Mouse (Mus musculus) adrenal gland, postnatal 10 days (tissue): ENCODE results near the gene Neurl1a. TPM values are rescaled to one million over a fixed set of nuclear protein-coding genes. Genes with fewer than 3 reads are reported as not detected.
"Not testable (repeated sequence)": the region's sequence is repeated elsewhere in the genome, so short reads cannot be mapped to it uniquely, and the experiment has no call there.

Source experiments
- DNase-seq: peaks from one replicate; pipeline ENCODE4 v3.0.0; 2021; ENCODE audit warnings: mixed read lengths
- long read RNA-seq, 2 experiments: library from polyadenylated mRNA; stranded (forward); transcript quantifications; one replicate each; pipeline ENCODE4 v2.0.0; 2021
- total RNA-seq, 2 experiments: library from RNA; stranded (reverse); gene quantifications; 2 replicates each; pipeline ENCODE4 v1.2.3; 2021

The Neurl1a gene
- 10 to 100 TPM; 13.6 to 19.4 TPM for total RNA-seq
- long read RNA-seq, experiment 1, full-length matches to known transcripts = 5 of 16 reads
- long read RNA-seq, experiment 1, partial matches to known transcripts = 8 of 16 reads
- long read RNA-seq, experiment 1, other reads (novel, unspliced or antisense) = 3 of 16 reads
- long read RNA-seq, experiment 2, full-length matches to known transcripts = 14 of 19 reads
- long read RNA-seq, experiment 2, partial matches to known transcripts = 4 of 19 reads
- long read RNA-seq, experiment 2, other reads (novel, unspliced or antisense) = 1 of 19 reads

DNA sequence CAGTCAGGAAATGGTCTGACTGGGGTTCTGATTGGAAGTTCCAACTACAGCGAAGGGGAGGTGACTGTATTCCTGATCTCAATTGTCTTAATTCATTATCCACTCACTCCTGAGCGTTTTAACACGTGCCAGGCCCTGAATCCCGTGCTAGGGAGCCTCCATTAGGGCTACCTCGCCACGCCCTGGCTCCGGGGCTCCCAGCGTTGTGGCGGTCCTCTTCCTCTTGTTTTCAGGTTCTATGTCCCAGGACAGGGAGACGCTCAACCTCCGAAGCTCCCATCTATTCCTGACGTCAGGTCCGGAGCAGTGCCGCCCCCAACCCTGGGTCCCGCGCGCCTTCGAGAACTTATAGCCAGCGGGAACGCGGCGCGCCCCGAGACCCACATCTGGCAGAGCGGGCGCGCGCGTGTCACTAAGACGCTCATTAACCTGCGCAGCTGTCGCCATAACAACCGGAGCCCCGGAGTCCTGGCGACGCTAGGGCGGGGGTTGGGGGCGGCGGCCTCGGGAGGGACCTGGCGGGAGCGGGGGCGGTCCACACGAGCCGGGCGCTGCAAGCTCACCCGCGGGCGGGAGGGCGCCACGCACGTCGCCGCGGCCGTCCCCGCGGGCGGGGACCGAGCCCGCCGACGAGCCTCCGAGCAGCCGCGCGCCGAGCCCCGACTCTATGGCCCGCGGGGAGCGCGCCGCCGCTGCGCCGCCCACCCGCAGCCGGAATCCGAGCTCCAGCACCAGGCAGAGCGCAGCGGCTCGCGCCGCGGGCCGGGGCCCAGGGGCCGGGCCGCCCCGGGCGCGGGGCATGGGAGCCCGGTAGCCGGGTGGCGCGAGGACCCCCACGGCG is at the start of gene Neurl1a:
Gene Neurl1a (plus strand): TSS at position 390 of the 841 bp plus-strand sequence.
- peak; percentile 75 for DNase-seq

DNA sequence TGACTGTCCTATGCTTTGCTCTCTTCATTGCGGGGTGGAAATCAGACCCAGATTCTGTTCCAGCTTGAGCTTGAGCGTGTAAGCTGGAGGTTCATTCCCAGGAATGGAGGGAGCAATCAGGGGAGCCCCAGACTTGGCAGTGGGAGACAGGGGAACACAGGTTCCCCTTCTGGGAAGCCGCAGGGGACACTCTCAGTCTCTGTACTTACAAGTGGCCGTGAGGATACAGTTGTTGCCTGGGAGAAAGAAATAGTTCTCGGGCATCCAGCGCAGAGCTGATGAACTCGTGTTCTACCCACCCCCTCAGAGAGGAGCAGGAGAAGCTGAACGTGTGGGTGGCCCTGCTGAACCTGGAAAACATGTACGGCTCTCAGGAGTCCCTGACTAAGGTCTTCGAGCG is 49.8 kb upstream of the Neurl1a start:
- DNase-seq = no peak

DNA sequence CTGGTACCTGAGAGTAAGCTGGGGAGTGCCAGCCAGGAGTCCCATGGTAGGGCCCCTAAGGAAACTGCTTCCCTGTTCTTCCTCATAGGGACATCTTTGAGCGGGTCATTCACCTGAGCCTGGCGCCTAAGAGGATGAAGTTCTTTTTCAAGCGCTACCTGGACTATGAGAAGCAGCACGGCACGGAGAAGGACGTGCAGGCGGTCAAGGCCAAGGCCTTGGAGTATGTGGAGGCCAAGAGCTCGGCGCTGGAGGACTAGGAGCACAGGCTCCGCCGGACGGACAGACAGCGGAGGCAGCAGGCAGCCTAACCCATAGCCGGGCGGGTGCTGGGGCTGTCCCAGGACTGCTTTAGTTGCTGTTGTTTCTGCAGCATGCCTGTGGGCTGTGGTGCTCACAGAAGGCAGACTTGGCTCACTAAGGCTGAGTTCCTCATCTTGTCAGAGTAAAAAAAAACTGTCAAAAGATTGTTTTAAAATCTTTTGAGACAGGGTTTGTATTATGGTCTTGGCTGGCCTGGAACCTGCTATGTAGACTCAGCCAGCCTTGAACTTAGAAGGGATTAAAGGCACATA is 48.0 kb upstream of the Neurl1a start:
- DNase-seq = no peak

DNA sequence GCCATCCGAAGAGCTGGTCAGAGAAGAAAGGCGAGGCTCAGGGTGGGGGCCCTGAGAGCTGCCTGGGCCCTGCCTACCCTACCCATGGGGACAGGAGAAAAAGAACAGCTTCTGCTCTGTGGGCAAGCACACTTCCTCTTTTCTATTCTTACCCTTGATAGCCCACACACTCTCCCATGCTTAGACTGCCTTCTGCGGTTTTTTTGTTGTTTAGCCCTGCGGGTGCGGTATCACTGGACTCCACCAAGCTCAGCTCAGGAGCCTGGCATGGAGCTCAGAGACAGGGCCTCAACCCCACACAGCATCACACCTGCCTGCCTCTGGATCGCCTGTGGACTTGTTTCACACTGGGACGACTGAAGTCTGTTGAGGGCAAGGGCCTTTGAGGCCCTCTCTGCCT is 45.5 kb upstream of the Neurl1a start:
- no peak for DNase-seq

DNA sequence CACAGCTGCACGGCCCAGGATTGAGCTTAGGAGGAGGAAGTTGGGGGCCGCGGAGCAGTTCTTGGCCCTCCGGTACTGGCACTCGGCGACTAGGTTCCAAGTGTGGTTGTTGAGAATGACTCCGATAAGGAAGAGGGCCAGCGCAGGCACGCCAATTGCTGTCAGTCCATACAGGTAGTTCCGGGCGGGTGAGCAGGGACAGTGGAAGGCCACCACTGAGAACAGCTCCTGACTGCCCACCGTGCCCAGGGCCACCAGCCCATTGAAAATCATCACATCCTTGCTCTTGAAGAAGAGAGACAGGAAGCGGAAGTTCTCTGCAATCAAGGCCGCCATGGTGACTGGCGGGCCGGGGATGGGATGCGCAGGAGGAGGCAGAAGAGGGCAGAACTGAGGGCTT is 43.1 kb upstream of the Neurl1a start:
- no peak for DNase-seq

DNA sequence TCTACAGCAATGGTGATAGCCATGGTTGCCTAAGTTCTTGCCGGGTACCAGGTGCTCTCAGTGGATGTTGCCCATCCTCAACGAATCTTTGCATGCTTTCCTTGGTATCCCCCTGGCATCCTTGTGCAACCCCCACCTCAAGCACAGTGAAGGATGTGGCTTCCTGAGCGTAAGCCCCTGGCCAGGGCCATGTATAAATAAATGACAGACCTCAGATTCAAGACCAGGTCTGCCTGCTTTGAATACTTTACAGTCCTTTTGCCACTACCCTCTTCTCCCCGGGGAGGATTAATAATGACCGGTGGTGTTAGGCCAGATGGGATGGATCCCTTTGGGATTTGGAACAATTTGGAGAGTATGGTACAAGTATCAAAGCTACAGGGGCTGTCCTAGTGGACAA is 42.5 kb upstream of the Neurl1a start:
- no peak for DNase-seq

DNA sequence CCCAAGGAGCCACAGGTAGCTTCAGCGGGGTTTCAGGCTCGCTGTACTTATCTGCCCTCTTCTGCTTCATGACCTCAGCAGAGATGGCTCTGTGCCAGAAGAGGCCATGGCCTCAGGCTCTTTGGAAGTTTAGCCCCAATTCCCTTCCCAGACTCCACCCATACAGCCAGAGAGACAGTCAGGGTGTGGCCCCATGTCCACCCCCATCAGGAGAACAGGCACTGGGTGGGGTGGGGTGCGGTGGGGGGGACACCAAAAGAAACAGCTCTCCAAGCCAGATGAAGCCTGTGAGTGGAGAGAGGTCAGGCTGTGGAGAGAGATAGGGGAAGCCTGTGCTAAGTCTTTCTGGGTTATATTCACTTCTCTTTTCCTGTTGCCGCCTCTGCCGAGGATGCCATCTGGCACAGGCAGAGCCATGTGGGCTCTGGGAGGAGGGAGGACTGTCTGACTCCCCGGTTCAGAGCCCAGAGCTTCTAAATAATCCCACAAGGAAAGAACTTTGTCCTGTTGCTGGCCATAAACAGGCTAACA is 41.5 kb upstream of the Neurl1a start:
- DNase-seq = peak; percentile 64

DNA sequence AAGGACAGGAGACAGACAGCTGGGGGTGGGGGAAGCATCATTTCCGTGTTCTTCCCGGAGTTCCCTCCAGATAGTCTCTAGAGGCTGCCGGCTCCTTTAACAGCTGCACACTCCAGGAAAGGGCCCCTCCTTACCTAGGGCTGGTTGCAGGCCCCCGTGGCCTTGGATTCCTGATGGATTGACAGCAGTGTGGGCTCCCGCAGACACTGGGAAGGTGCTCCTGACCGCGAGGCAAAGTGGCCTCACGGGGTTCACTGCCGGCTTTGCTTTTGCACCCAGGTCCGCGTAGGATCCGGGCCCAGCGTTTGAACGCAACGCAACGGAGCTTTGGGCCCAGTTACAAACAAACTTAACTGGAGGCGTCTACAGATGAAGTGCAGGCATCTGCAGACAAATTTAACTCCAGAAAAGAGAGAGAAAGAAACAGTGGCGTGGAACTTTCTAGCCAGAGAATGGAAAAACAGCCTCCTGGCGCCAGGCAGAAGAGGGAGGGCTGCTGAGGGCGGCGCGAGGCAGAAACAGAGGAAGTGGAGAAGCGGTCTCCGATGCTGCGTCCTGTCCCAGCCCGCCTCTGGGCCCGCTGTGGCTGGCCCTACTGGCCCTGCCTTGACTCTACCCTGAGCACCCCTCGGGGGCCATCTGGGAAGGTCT is 40.7 kb upstream of the Neurl1a start, which contains the start of gene Calhm2:
Gene Calhm2 (minus strand): TSS at position 524 of the 651 bp plus-strand sequence.
- DNase-seq = peak; percentile 67

DNA sequence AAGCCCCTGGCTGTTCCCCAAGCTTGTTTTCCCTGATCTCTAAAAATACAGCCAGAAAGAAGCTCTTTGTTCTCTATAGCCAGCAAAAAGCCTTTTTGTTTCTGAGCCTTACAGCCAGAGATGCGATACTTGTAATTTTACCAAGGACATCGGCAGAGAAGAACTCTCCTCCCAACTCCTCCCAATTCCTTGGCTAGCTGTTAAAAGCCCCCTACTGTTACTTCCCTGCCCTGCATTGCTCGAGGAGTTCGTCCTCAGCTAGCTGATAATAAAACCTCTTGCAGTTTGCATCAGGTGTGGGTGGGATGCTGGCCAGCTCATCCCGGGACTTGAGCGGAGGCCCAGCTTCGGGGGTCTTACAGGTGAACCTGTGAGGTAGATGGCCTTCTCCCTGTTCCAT is 39.0 kb upstream of the Neurl1a start:
- not testable (repeated sequence) for DNase-seq

DNA sequence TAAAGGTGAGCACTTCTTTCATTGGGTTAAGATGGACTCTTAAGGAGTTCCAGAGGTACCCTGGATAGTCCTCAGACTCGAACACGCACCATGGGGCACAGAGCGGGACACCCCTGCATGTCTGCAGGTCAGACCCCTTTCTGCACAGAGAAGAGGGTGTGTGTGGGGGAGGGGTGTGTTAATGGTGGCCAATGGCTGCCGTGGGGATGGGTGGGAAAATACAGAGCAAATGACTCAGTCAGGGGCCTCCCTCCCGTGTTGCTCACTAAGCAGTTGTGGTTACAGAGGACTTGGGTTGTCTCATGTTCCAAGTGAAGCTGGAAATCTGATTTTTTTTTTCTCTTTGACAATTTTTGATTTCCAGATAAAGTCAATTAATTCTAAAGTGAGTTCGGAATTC is 36.2 kb upstream of the Neurl1a start:
- DNase-seq = no peak

DNA sequence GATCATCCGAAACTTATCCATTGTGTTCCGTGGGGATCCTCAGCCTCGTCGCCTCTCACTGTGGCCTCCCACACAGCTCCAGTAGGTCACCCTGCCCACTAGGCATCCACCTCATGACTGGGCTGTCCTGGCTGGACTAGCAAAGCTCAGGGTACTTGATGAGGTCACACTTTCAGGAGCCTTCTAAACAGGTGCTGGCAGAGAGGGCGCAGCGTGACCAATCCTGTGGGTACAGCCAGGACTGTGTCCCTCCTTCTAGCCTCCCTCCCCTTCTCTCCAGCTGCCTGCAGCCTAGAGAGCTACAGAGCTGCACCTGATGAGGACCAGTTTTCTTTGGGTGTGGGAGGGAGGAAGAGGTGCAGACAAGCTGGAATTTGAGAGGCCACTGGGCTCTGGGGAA is 34.5 kb upstream of the Neurl1a start, which contains the start of gene Calhm1:
Gene Calhm1 (minus strand): TSS at position 101 of the 400 bp plus-strand sequence.
- DNase-seq = no peak

DNA sequence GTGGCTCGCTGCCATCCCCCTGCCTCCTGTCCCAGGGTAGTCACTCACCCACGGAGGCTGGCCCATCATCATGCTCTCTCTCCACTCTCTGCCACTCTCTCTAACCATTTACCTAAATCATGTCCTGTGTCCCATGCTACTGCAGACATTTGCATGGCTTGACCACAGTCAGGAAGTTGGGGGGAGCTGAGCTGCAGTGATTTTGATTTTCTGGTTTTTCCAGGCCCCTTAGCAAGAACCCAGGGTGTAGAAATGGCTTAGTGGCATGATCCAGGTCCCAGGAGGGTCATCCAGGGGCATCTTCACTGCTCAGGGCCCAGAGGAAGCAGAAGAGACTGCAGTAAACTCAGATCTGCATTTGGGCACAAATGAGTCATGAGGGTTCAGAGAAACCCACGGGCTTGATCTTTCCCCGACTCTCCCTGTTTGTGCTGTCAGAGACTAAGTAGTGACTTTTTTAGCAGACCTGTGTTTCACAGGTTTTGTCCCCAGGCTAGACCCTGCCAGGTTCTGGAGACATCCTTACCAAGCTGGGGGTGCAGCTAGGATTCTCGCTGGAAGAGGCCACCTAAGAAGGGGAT is 30.3 kb upstream of the Neurl1a start:
- DNase-seq = no peak

DNA sequence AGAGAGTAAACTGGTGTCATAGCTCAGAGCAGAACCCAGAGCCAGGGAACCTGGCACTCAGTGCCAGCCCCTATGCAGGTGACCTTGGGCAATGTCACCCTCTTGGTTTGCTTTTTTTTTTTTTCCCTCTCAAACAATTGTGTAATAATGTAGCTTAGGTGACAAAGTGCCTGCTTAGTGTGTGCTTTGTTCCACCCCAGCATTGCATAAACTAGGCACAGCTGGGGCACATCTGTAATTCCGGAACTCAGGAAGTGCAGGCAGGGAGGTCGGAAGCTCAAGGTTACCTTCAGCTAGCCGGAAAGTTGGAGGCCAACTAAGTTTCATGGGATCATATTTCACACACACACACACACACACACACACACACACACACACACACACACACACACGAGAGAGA is 28.8 kb upstream of the Neurl1a start:
- DNase-seq = peak; percentile 44

DNA sequence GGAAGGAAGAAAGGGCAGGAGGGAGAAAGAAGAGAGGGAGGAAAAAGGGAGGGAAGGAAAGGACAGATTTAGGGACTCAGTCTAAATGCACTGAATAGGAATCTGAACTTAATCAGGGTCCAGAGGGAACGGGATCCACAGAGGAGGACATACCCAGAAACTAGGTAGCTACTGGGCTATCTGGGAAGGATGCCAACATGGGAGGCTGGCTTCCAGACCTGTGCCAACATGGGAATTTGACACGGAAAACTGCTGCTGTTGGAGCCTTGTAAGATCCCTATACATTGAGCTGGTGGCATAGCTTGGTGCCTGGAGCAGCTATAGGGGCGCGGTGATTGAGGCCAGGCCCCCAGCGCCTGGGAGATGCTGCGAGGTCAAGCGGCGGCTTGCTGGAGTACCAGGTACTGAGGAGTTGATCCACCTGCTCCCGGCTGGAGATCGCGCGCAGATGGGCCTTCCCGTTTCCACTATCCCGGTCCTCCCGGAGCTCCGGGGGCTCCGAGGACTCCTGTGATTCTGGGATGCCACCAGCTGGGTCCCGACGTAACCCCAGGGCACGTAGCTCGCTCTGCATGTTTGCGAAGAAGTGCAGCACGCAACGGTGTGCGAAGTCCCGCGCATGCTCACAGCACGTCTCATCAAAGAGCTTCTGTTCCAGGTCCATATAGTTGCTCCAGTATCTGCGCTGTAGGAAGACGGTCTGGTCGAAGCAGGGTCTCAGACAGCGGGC is 27.1 kb upstream of the Neurl1a start:
- peak; percentile 51 for DNase-seq

DNA sequence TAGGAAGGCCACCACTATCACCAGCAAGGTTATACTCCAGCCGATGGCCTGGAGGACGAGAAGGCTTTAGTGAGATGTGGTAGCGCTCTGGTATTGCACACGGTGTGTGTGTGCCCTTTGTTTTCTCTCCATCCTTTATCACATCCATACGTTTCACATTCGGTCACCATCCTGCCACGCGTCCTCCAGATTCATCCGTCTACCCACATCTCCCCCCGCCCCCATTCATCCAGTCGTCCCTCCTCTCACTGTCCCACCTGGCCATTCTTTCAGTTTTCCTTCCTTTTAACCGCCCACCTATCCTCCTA is 26.6 kb upstream of the Neurl1a start:
- no peak for DNase-seq

DNA sequence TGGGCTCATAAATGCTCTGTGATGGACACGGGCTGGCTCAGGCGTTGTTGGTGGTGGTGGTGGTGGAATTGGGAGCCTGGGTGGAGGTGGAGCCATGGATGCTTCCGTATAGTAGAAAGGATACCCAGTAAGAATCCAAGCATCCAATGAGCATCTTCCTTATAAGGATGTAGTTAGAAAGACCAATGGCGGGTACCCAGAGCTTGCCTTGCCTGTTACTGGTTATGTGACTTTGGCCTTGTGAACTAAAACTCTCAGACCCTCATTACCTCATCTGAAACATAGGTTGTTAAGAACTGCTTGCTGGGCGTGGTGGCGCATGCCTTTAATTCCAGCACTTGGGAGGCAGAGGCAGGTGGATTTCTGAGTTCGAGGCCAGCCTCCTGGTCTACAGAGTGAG is 24.9 kb upstream of the Neurl1a start:
- no peak for DNase-seq

DNA sequence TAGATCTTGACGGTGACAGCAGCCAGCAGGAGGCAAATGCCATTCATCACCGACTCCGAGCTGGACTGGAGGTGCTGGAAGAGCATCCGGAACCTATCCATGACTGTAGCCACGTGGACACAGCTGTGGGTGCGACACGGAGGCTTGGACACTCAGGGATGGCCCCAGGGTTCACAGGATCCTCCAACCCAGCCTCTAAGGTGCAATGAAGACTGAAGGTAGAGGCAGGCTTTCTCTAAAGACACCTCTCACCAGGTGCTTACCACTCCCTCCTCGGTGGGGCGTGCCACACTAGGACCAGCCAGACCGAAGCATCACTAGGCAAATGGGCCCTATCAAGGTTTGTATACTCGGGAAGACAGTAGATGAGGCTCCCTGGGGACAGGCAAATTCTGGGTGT is 21.0 kb upstream of the Neurl1a start, which contains the start of gene Calhm3:
Gene Calhm3 (minus strand): TSS at position 101 of the 400 bp plus-strand sequence.
- DNase-seq = no peak

DNA sequence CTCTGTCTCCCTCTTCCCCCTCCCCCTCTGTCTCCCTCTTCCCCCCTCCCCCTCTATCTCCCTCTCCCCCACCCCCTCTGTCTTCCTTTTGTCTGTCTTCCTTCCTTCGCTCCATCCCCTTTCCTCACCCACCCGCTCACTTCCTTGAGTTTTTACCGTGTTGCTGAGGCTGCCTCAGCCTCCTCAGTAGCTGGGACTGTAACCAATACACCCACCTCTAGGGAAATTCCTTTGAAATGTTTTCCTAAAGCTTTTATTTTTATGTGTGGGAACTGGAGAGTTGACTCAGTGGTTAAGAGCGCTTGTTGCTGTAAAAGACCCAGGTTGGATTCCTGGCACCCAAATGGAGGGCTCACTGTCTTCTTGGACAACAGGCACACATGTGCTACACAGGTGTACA is 17.0 kb upstream of the Neurl1a start:
- DNase-seq = no peak

DNA sequence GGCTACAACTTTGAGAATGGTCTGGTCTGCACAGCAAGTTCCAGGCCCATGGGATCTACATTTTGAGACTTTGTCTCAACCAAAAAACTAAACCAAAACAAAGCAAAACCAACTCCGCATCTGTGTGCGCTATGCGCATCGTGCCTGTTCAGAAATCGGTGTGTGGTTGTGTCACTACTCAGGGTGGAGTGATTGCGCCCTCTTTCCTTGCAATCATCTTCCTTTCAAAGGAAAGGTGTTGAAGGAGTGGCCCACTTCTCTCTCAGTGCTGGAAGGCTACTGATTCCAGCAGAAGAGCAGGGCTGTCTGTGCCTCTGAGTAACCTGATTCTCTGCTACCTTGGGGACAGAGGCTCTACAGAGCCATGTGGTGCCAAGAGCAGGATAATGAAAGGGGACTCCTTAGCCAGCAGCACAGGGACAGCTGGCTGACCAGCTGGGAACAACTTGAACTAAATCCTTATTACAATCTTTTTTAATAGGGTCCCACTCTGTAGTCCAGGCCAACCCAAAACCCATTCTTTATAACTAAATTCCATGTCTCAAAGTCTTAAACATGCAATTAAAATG is 15.4 kb upstream of the Neurl1a start:
- no peak for DNase-seq

DNA sequence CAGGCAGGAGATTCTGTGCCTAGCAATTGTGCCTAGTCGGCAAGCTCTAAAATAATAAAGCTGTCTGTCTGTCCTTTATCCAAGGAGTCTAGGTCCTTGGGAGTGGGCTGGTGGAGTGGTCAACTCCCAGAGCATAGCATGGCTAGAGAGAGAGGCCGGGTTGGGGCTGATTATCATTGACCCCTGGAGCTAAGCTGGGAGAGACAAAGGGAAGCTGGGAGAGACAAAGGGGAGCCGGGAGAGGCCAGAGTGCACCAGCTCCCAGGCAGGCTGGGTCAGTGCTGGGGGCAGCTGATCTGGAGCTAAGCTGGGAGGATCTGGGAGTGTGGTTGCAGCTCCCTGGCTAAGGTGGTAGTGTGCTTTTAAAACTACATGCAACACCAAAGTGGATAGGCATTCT is 11.9 kb upstream of the Neurl1a start:
- no peak for DNase-seq

DNA sequence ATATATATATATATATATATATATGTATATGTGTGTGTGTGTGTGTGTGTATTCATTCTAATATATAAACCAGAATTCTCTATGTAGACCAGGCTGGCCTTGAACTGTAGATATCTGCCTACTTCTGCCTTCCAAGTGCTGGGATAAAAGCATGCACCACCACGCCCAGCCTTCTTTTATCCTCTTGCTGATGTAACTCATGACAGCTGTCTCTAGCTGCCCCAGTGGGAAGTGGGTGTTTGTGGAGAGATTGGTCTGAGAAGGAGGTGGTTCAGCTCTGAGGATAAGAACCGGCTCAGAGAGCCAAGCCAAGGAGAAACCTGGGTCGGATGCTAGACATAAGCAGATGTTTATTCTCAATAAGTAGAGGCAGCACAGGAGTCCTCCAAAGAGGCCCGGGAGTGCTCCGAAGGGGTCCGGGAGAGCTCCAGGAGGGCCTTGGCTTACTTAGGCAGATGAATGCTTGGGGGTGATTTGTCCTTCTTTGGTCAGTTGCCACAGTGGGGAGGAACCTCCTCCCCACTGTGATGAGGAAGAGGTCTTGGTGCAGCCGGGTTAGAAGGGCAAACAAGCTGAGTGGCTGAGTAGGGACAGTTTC is 10.9 kb upstream of the Neurl1a start:
- DNase-seq = no peak
